Mouse (Mus musculus): Measurements from ENCODE around the gene Urb2. TPM values are rescaled to one million over a fixed set of nuclear protein-coding genes. Genes with fewer than 3 reads are reported as not detected.
"Not testable (repeated sequence)": the region's sequence is repeated elsewhere in the genome, so short reads cannot be mapped to it uniquely, and the experiment has no call there.

Urb2 gene
- polyA plus RNA-seq, 1 experiment from 2014 or later = 3.8 TPM

DNA sequence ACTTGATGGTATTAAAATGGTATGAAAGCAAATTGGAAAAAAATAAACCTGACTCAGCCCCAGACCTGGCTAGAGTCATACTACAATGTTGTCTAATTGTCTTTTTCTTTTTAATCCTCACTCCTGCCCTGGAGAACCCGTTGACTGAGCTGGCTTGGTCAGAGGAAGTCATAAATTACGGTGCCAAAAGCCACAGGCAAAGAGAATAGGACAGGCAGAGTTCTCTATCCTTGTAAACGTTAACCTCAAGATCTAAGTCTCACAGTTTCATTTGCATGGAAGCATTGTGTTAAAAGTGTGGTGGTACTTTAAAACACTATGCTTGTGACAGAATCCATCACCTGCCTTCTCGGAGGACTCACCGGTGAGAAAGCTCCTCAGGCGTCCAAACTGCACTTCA, 13.5 kb upstream of the Urb2 start:
- WGBS = 93% methylated on average over 6 of the region's 6 CpGs
- H3K9me3 ChIP-seq (replicated peaks; ENCODE audit: control insufficient read depth, low read length, poor library complexity, severe bottlenecking) = no peaks in the 10 kb centered on the region
- no peaks in the 10 kb centered on the region for H3K4me1 ChIP-seq (ENCODE audit: control insufficient read depth, insufficient read depth, low read length)
- no peak overlapping the region for H3K4me2 ChIP-seq (ENCODE audit: low read length)
- H3K4me3 ChIP-seq (ENCODE audit: low read depth, low read length) = no peak overlapping the region
- H3K27me3 ChIP-seq (ENCODE audit: control insufficient read depth, insufficient read depth, low read depth, low read length) = no peaks in the 10 kb centered on the region
- H3K27ac ChIP-seq (ENCODE audit: low read length) = no peak overlapping the region
- ATAC-seq = no peak
- peaks cover 34% of the 10 kb centered on the region for H3K36me3 ChIP-seq (ENCODE audit: control insufficient read depth, insufficient read depth, low read length)
- H3K9ac ChIP-seq (ENCODE audit: low read depth, low read length) = no peak overlapping the region

DNA sequence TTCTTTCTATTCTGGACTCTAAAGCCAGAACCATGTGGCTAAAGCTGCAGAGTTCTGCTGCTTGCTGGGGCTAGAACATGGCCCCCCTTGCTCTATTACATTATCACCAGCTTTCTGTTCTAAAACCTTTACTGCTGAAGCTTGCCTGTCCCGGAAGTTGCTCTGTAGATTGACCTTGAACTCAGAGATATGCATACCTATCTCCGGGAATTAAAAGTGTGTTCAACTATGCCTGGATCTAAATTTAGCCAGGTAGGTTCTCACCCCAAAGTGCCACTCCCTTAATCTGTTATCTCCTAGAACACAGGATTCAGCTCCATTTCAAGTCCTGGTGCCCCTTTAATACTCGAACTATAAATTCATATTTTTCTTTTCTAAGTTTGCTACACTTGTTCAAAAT, 9.7 kb upstream of the Urb2 start:
- no peak overlapping the region for H3K27ac ChIP-seq (ENCODE audit: low read length)

DNA sequence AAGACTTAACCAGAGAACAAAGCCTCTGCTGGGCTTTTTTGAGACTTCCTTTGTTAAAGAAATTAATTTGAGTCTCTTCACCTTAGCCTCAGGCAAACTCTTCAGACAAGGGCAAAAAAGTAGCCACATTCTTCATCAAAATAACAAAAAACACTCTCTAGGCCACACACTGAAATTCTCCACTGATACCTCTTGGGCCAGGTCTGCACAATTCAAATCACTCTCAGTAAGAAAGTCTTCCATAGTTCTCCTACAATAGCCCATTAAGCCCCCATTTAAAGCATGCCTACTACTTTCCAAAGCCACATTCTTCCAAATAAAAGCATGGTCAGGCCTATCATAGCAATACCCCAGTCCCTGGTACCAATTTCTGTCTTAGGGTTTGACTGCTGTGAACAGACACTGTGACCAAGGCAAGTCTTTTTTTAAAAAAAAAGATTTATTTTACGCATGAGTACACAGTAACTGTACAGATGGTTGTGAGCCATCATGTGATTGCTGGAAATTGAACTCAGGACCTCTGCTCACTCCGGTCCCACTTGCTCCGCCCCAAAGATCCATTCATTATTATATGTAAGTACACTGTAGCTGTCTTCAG, 9.2 kb upstream of the Urb2 start:
- H3K27me3 ChIP-seq (ENCODE audit: control insufficient read depth, insufficient read depth, low read depth, low read length) = no peaks in the 10 kb centered on the region
- no peak overlapping the region for H3K4me3 ChIP-seq (ENCODE audit: low read depth, low read length)
- 95% methylated on average over 3 of the region's 3 CpGs for whole genome bisulfite sequencing
- no peak overlapping the region for H3K27ac ChIP-seq (ENCODE audit: low read length)
- no peaks in the 10 kb centered on the region for H3K9me3 ChIP-seq (replicated peaks; ENCODE audit: control insufficient read depth, low read length, poor library complexity, severe bottlenecking)
- no peak overlapping the region for H3K4me2 ChIP-seq (ENCODE audit: low read length)
- no peak for ATAC-seq
- no peaks in the 10 kb centered on the region for H3K4me1 ChIP-seq (ENCODE audit: control insufficient read depth, insufficient read depth, low read length)
- peaks cover 15% of the 10 kb centered on the region; the same call in 1 of the 2 replicates for H3K36me3 ChIP-seq (ENCODE audit: control insufficient read depth, insufficient read depth, low read length)
- H3K9ac ChIP-seq (ENCODE audit: low read depth, low read length) = no peak overlapping the region

More for the DNA sequence above, 9.7 kb upstream of the Urb2 start:
- no peak overlapping the region for H3K4me3 ChIP-seq (ENCODE audit: low read depth, low read length)
- 91% methylated on average over 3 of the region's 3 CpGs for WGBS
- peaks cover 18% of the 10 kb centered on the region for H3K36me3 ChIP-seq (ENCODE audit: control insufficient read depth, insufficient read depth, low read length)
- no peaks in the 10 kb centered on the region for H3K27me3 ChIP-seq (ENCODE audit: control insufficient read depth, insufficient read depth, low read depth, low read length)
- no peak overlapping the region for H3K4me2 ChIP-seq (ENCODE audit: low read length)
- H3K9ac ChIP-seq (ENCODE audit: low read depth, low read length) = no peak overlapping the region
- H3K4me1 ChIP-seq (ENCODE audit: control insufficient read depth, insufficient read depth, low read length) = no peaks in the 10 kb centered on the region
- ATAC-seq = no peak
- no peaks in the 10 kb centered on the region for H3K9me3 ChIP-seq (replicated peaks; ENCODE audit: control insufficient read depth, low read length, poor library complexity, severe bottlenecking)

DNA sequence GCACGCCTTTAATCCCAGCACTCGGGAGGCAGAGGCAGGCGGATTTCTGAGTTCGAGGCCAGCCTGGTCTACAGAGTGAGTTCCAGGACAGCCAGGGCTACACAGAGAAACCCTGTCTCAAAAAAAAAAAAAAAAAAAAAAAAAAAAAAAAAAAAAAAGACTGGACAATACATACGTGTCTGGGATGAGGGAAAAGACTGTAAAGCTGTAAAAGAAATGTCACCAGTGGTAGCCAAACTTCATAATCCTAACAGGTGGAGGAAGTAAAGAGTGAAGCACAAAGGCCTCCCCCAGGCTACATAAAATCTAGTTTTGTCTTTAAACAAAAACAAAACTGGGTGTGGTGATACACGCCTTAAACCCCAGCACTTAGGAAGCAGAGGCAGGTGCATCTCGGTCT, 7.0 kb upstream of the Urb2 start:
- not testable (repeated sequence) for H3K4me2 ChIP-seq (ENCODE audit: low read length); H3K4me1 ChIP-seq (ENCODE audit: control insufficient read depth, insufficient read depth, low read length); H3K4me3 ChIP-seq (ENCODE audit: low read depth, low read length); H3K27ac ChIP-seq (ENCODE audit: low read length); H3K36me3 ChIP-seq (ENCODE audit: control insufficient read depth, insufficient read depth, low read length); H3K9ac ChIP-seq (ENCODE audit: low read depth, low read length); H3K9me3 ChIP-seq (replicated peaks; ENCODE audit: control insufficient read depth, low read length, poor library complexity, severe bottlenecking); H3K27me3 ChIP-seq (ENCODE audit: control insufficient read depth, insufficient read depth, low read depth, low read length); ATAC-seq
- 99% methylated on average over 7 of the region's 7 CpGs for WGBS

DNA sequence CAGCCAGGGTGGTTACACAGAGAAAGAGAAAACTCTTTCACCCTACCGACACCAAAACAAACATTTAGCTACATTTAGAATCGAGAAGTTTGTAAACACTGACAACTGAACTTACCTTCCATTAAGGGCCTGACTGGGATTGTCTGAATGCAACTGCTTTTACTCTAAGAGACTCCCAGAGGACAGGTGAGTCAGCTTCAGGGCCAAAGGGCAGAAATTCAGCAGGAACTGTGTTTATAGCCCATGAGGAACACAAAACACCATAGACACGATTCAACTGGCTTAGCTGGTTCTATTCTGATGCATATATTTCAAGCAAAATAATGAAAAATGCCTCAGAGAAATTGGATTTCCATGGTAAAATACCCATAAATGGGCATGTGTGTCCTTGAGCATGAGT, 6.6 kb upstream of the Urb2 start:
- Histone ChIP-seq H3K4me3 (ENCODE audit: low read depth, low read length) (no peak overlapping the region), H3K4me1 (ENCODE audit: control insufficient read depth, insufficient read depth, low read length) (peaks cover 14% of the 10 kb centered on the region), H3K36me3 (ENCODE audit: control insufficient read depth, insufficient read depth, low read length) (no peaks in the 10 kb centered on the region), H3K27ac (ENCODE audit: low read length) (no peak overlapping the region), H3K4me2 (ENCODE audit: low read length) (no peak overlapping the region), H3K9me3 (replicated peaks; ENCODE audit: control insufficient read depth, low read length, poor library complexity, severe bottlenecking) (no peaks in the 10 kb centered on the region), H3K9ac (ENCODE audit: low read depth, low read length) (no peak overlapping the region), H3K27me3 (ENCODE audit: control insufficient read depth, insufficient read depth, low read depth, low read length) (no peaks in the 10 kb centered on the region)
- 82% methylated on average over 3 of the region's 3 CpGs for WGBS
- no peak for ATAC-seq

DNA sequence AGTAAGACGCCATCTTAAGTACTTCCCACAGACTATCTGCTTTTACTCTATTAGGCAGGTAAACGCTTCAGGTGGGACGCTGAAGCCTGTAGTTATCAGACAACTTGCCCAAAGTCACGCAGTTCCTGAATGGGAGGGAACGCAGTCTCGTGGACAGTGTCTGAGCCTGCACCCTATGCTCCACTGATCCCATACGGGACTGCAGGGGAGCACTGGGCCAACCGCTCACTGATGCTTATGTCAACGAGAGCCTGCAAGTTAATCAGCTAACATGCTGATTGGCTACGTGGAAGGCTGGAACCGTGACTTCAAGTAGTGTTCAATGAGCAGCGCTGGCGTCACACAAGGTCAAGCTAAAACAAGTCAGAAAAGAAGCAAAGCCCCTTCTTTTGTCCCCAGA, 1.5 kb upstream of the Urb2 start:
- Histone ChIP-seq H3K4me3 (ENCODE audit: low read depth, low read length) (no peak overlapping the region), H3K9ac (ENCODE audit: low read depth, low read length) (peak overlapping the region; percentile 22; the same call in 1 of the 2 replicates), H3K27ac (ENCODE audit: low read length) (no peak overlapping the region), H3K27me3 (ENCODE audit: control insufficient read depth, insufficient read depth, low read depth, low read length) (no peaks in the 10 kb centered on the region), H3K36me3 (ENCODE audit: control insufficient read depth, insufficient read depth, low read length) (no peaks in the 10 kb centered on the region), H3K9me3 (replicated peaks; ENCODE audit: control insufficient read depth, low read length, poor library complexity, severe bottlenecking) (no peaks in the 10 kb centered on the region), H3K4me2 (ENCODE audit: low read length) (peak overlapping the region; percentile 82), H3K4me1 (ENCODE audit: control insufficient read depth, insufficient read depth, low read length) (peaks cover 29% of the 10 kb centered on the region)
- no peak for ATAC-seq
- 37% methylated on average over 13 of the region's 13 CpGs for WGBS

DNA sequence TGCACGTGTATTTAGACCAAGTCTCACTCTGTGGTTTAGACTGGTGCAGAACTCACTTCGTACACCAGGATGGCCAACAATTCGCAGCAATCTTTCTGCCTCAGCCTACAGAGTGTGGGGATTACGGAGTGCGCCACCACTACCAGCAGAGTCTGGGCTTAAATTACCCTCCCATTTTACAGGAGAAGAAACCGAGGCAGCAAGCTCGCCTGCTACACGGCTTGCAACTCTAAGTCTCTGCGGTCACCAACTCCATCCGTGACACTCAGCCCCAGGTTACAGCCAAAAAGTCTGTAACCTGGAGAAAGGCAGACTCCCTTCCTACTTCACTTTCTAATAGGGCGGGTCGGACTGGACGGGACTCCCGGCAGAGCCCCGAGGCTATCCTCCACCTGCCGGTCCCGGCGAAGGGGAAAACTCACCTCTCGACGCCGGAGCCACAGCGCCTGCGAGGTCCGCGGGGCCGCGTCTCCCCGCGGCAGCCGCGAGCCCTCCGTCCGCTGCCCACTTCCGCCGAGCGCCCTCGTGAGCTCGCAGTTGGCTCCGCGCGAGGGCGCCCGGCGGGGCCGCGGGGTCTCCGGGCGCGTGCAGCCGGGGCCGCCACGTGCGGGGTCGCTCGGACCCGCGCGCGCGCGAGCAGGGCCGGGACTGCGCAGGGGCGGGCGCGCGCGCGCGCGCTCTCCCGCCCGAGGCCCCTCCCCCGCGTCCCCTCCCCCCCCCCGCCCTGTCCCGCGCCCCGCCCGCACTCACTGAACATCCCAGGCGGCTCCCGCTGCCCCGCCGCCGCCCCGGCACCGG, 670 bp upstream of the Urb2 start:
- under 1% methylated on average over 48 of the region's 87 CpGs for WGBS
- H3K9me3 ChIP-seq (replicated peaks; ENCODE audit: control insufficient read depth, low read length, poor library complexity, severe bottlenecking) = no peaks in the 10 kb centered on the region
- no peaks in the 10 kb centered on the region for H3K36me3 ChIP-seq (ENCODE audit: control insufficient read depth, insufficient read depth, low read length)
- ATAC-seq = peak; percentile 87
- H3K9ac ChIP-seq (ENCODE audit: low read depth, low read length) = peak overlapping the region; percentile 82
- peak overlapping the region; percentile 92 for H3K27ac ChIP-seq (ENCODE audit: low read length)
- no peaks in the 10 kb centered on the region for H3K27me3 ChIP-seq (ENCODE audit: control insufficient read depth, insufficient read depth, low read depth, low read length)
- peak overlapping the region; percentile 82 for H3K4me2 ChIP-seq (ENCODE audit: low read length)
- peak overlapping the region; percentile 78 for H3K4me3 ChIP-seq (ENCODE audit: low read depth, low read length)
- H3K4me1 ChIP-seq (ENCODE audit: control insufficient read depth, insufficient read depth, low read length) = peaks cover 29% of the 10 kb centered on the region

DNA sequence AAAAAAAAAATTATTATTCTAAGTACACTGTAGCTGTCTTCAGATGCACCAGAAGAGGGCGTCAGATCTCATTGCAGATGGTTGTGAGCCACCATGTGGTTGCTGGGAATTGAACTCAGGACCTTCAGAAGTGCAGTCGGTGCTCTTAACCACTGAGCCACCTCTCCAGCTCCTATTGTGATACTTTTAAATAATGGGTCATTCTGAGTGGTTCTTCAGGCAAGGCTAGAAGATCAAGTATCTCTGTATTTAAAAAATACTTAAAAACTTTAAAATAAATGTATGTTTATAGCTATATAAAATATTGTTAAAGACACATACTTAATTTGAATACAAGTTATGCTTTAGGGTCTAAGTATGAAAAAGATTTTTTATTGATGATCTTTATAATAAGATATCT, 5.0 kb downstream of the Urb2 start:
- not testable (repeated sequence) for H3K27me3 ChIP-seq (ENCODE audit: control insufficient read depth, insufficient read depth, low read depth, low read length)
- 68% methylated on average over 2 of the region's 2 CpGs for WGBS

DNA sequence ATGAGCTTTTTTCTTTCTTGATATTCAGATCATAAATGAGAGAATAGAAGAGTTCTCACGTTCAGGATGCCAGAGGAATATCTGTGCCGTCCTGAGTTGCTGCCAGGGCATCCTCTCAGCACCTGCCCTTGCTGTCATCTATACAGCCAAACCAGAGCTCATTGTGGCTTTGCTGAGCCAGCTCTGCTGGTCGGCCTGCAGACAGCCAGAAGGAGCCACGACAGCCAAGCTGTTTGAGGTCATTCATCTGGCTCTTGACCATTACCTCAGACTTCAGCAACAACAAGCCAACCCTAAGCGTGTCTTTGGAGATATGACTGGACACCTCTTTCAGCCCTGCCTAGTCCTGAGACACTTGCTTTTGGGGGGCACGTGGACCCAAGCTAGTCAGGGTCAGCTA, 6.5 kb downstream of the Urb2 start:
- Histone ChIP-seq H3K4me3 (ENCODE audit: low read depth, low read length) (no peak overlapping the region), H3K4me2 (ENCODE audit: low read length) (no peak overlapping the region), H3K27me3 (ENCODE audit: control insufficient read depth, insufficient read depth, low read depth, low read length) (no peaks in the 10 kb centered on the region), H3K36me3 (ENCODE audit: control insufficient read depth, insufficient read depth, low read length) (peaks cover 34% of the 10 kb centered on the region), H3K4me1 (ENCODE audit: control insufficient read depth, insufficient read depth, low read length) (peaks cover 3% of the 10 kb centered on the region; the same call in 1 of the 2 replicates), H3K9me3 (replicated peaks; ENCODE audit: control insufficient read depth, low read length, poor library complexity, severe bottlenecking) (no peaks in the 10 kb centered on the region), H3K9ac (ENCODE audit: low read depth, low read length) (no peak overlapping the region), H3K27ac (ENCODE audit: low read length) (no peak overlapping the region)
- WGBS = 94% methylated on average over 6 of the region's 6 CpGs
- no peak for ATAC-seq

More for the DNA sequence above, 5.0 kb downstream of the Urb2 start:
- H3K9ac ChIP-seq (ENCODE audit: low read depth, low read length); H3K9me3 ChIP-seq (replicated peaks; ENCODE audit: control insufficient read depth, low read length, poor library complexity, severe bottlenecking); H3K27ac ChIP-seq (ENCODE audit: low read length); H3K4me3 ChIP-seq (ENCODE audit: low read depth, low read length); ATAC-seq; H3K4me2 ChIP-seq (ENCODE audit: low read length); H3K4me1 ChIP-seq (ENCODE audit: control insufficient read depth, insufficient read depth, low read length): not testable (repeated sequence)
- peaks cover 31% of the 10 kb centered on the region for H3K36me3 ChIP-seq (ENCODE audit: control insufficient read depth, insufficient read depth, low read length)
